Mouse (Mus musculus) CH12.LX (cell line): ENCODE data around the gene Gm21976.

ENCODE experiments used
- CTCF ChIP-seq, 2 experiments: IDR thresholded peaks in 1 of 2; conservative IDR thresholded peaks in 1 of 2; 2 replicates each; pipeline ENCODE4 v1.5.1; 2011 to 2012; ENCODE audit warnings: low read depth in 2 of 2, low read length in 2 of 2, improper control_type of control experiment in 1 of 2, inconsistent platforms in 1 of 2, mild to moderate bottlenecking in 1 of 2, moderate library complexity in 1 of 2
- JUND ChIP-seq: conservative IDR thresholded peaks from 2 replicates; pipeline ENCODE4 v1.6.1; 2011; ENCODE audit warnings: low read depth, low read length, improper control_type of control experiment
- KAT2A ChIP-seq: IDR thresholded peaks from 2 replicates; pipeline ENCODE4 v1.6.1; 2012; ENCODE audit warnings: low read length, improper control_type of control experiment, inconsistent platforms; ENCODE audit not compliant: insufficient replicate concordance
- MYC ChIP-seq: IDR thresholded peaks from 2 replicates; pipeline ENCODE4 v1.6.1; 2011; ENCODE audit warnings: low read depth, mild to moderate bottlenecking, improper control_type of control experiment, low read length
- USF2 ChIP-seq: conservative IDR thresholded peaks from 2 replicates; pipeline ENCODE4 v1.6.1; 2011; ENCODE audit warnings: low read depth, low read length, improper control_type of control experiment
- ZKSCAN1 ChIP-seq: IDR thresholded peaks from 2 replicates; pipeline ENCODE4 v1.6.1; 2012; ENCODE audit warnings: low read depth, inconsistent platforms, low read length, improper control_type of control experiment, borderline replicate concordance
- ZMIZ1 ChIP-seq: IDR thresholded peaks from 2 replicates; pipeline ENCODE4 v1.6.1; 2012; ENCODE audit warnings: low read depth, mild to moderate bottlenecking, inconsistent platforms, low read length, improper control_type of control experiment
- ZNF384 ChIP-seq: IDR thresholded peaks from 2 replicates; pipeline ENCODE4 v1.6.1; 2012; ENCODE audit warnings: low read depth, low read length, improper control_type of control experiment, inconsistent platforms

GRCm38 (mm10) chr13:98245386-98245785, 34.3 kb upstream of the Gm21976 start:
- TF ChIP-seq ZNF384 = no peak
- no peak for TF ChIP-seq JUND
- TF ChIP-seq USF2 = no peak
- no peak for TF ChIP-seq ZMIZ1
- TF ChIP-seq CTCF (conservative IDR thresholded peaks at IDR 0.05 in 1 of 2, IDR thresholded peaks at IDR 0.05 in 1 of 2; ENCODE audit: low read depth in 2 of 2, low read length in 2 of 2) = no peak
- no peak for TF ChIP-seq KAT2A
- no peak for TF ChIP-seq MYC
- TF ChIP-seq ZKSCAN1 = no peak
